Mouse (Mus musculus): ENCODE results near the gene Npas3. TPM values are rescaled to one million over a fixed set of nuclear protein-coding genes. Genes with fewer than 3 reads are reported as not detected.

Gene Npas3
- total and polyA plus RNA-seq, 2 experiments: 0.04 TPM; not detected in 1

DNA sequence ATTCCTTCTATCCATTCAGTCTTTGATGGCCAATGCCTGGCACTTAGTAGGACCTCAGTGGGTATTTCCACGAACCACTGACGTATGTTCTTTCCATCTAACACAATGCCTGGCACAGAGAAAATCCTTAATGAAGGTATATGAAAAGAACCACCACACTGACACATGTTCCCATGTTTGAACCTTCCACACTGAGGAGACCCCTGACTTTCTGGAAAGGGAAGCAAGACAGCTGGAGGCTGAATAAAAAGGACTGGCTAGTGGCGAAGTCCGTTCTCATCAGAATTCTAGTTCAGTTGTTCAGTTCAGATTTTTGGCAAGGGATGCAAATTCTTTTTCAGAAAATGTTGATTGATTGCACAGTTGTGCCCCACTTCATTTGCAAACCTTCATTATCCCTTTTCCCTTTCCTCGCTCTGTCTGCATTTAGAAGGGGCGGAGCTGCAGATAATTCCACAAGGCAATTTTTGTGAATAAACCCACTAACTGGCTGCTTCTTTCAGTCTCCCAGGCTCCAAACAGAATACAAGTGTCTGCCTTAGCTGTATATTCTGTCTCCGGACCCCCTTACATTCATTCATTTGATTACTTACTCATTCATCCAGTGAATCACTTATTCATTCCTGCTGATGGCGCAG lies 381.1 kb downstream of the Npas3 start:
- 87% methylated on average over 8 of the region's 8 CpGs for WGBS

DNA sequence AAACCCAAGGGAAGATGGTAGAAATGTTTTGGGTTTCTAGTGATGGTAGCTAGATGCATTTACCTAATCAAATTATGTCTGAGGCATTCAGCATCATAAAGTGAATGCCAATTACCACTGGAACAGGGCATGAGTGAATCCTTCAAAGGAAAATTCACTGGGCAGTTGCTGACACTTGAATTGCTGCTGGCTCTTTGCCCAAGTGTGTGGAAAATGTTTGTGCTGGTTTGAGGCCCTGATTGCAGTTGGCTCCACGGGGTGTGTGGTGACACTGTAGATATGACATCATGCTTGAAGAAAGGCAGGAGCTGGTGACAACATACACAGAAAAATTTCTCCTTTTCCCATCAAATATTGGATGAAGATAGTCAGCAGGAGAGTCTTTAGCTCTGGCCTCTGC lies 382.1 kb downstream of the Npas3 start:
- no peaks in the 10 kb centered on the region for H3K79me2 ChIP-seq (ENCODE audit: control insufficient read depth, insufficient read depth, low read length)
- no peak overlapping the region for H3K9ac ChIP-seq (ENCODE audit: low read depth, low read length)
- H3K36me3 ChIP-seq (ENCODE audit: control insufficient read depth, insufficient read depth, low read length): no peaks in the 10 kb centered on the region
- H3K4me1 ChIP-seq (ENCODE audit: control insufficient read depth, insufficient read depth, low read length): no peaks in the 10 kb centered on the region
- WGBS: 45% methylated on average over 1 of the region's 1 CpGs
- DNase-seq (ENCODE audit: extremely low read depth, low read depth, low spot score): no peak
- no peaks in the 10 kb centered on the region for H3K27me3 ChIP-seq (ENCODE audit: control insufficient read depth, insufficient read depth, low read length)
- no peak overlapping the region for H3K4me3 ChIP-seq (ENCODE audit: insufficient read depth, low read depth, low read length)
- TF ChIP-seq POLR2A (IDR thresholded peaks at IDR 0.05; ENCODE audit: extremely low read depth, insufficient read depth, low read length) (no peak), CTCF (IDR thresholded peaks at IDR 0.05; ENCODE audit: low read depth, low read length) (no peak)
- no peak overlapping the region for H3K27ac ChIP-seq (replicated peaks; ENCODE audit: insufficient read depth, low read depth, low read length)

More for the DNA sequence above, 381.1 kb downstream of the Npas3 start:
- Histone ChIP-seq H3K27ac (replicated peaks; ENCODE audit: insufficient read depth, low read depth, low read length) (no peak overlapping the region), H3K4me3 (ENCODE audit: insufficient read depth, low read depth, low read length) (no peak overlapping the region), H3K4me1 (ENCODE audit: control insufficient read depth, insufficient read depth, low read length) (no peaks in the 10 kb centered on the region), H3K36me3 (ENCODE audit: control insufficient read depth, insufficient read depth, low read length) (no peaks in the 10 kb centered on the region), H3K27me3 (ENCODE audit: control insufficient read depth, insufficient read depth, low read length) (no peaks in the 10 kb centered on the region), H3K9ac (ENCODE audit: low read depth, low read length) (no peak overlapping the region), H3K79me2 (ENCODE audit: control insufficient read depth, insufficient read depth, low read length) (no peaks in the 10 kb centered on the region)
- no peak for TF ChIP-seq POLR2A (IDR thresholded peaks at IDR 0.05; ENCODE audit: extremely low read depth, insufficient read depth, low read length)
- TF ChIP-seq CTCF (IDR thresholded peaks at IDR 0.05; ENCODE audit: low read depth, low read length): no peak
- no peak for DNase-seq (ENCODE audit: extremely low read depth, low read depth, low spot score)

DNA sequence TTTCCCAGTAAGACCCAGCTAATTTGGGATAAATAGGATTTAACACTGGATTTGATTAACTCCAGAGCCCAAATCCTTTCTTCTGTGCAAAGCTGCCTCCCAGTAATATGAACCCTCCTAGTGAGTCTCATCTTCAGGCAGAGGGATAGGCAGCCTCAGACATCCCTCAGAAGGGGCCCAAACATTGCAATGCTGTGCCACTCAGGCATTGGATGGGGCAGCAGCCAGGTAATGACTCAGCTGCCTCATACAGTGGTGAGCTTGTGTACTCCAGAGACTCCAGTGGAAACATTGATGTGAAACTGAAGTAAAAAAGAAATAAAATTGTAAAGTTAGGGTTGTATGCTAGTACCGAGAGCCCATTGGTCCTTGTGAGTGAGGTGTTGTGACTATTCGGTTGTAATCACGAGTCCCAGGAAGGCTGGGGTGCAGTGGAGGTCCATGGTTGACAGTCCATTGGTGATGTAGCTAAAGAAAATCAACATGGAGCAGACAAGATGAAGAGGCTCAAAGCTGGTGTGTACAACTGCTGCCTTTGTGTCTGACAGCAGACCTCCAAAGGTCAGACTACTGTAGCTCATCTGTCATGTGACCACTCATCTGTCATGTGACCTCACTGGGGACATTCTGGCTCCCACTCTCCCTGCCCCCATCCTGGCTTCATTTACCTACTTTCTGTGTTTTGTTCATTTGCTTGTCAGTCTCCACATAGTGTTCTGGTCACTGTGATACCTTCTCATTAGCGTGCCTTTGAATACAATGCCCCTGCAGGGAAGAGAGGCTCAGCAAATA lies 383.0 kb downstream of the Npas3 start:
- H3K79me2 ChIP-seq (ENCODE audit: control insufficient read depth, insufficient read depth, low read length): no peaks in the 10 kb centered on the region
- 86% methylated on average over 4 of the region's 4 CpGs for WGBS

DNA sequence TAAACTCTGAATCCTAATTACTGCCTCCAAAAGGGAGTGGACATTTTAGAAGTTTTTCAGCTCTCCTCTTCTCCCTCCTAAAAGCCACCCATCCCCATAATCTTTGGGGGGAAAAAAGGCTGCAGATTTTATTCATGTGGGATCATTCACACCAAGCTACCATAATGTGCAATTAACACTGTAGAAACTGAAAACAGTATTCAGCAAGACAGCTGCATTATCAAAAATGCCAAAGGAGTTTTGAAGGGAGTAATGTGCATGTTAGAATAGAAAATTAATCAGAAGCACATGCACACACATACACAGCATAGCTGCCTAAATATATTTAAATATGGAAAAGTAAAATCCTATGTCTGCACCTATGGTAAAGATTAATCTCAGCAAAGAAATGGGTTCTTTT lies 390.1 kb downstream of the Npas3 start:
- no peak overlapping the region for H3K9ac ChIP-seq (ENCODE audit: low read depth, low read length)
- no peak overlapping the region for H3K4me3 ChIP-seq (ENCODE audit: insufficient read depth, low read depth, low read length)
- H3K27ac ChIP-seq (replicated peaks; ENCODE audit: insufficient read depth, low read depth, low read length): no peak overlapping the region
- H3K27me3 ChIP-seq (ENCODE audit: control insufficient read depth, insufficient read depth, low read length): no peaks in the 10 kb centered on the region
- DNase-seq (ENCODE audit: extremely low read depth, low read depth, low spot score): no peak
- TF ChIP-seq CTCF (IDR thresholded peaks at IDR 0.05; ENCODE audit: low read depth, low read length): no peak
- TF ChIP-seq POLR2A (IDR thresholded peaks at IDR 0.05; ENCODE audit: extremely low read depth, insufficient read depth, low read length): no peak
- H3K4me1 ChIP-seq (ENCODE audit: control insufficient read depth, insufficient read depth, low read length): no peaks in the 10 kb centered on the region
- no peaks in the 10 kb centered on the region for H3K79me2 ChIP-seq (ENCODE audit: control insufficient read depth, insufficient read depth, low read length)
- no peaks in the 10 kb centered on the region for H3K36me3 ChIP-seq (ENCODE audit: control insufficient read depth, insufficient read depth, low read length)

More for the DNA sequence above, 383.0 kb downstream of the Npas3 start:
- Histone ChIP-seq H3K4me3 (ENCODE audit: insufficient read depth, low read depth, low read length) (no peak overlapping the region), H3K4me1 (ENCODE audit: control insufficient read depth, insufficient read depth, low read length) (no peaks in the 10 kb centered on the region), H3K27me3 (ENCODE audit: control insufficient read depth, insufficient read depth, low read length) (no peaks in the 10 kb centered on the region), H3K36me3 (ENCODE audit: control insufficient read depth, insufficient read depth, low read length) (no peaks in the 10 kb centered on the region), H3K27ac (replicated peaks; ENCODE audit: insufficient read depth, low read depth, low read length) (no peak overlapping the region), H3K9ac (ENCODE audit: low read depth, low read length) (no peak overlapping the region)
- TF ChIP-seq CTCF (IDR thresholded peaks at IDR 0.05; ENCODE audit: low read depth, low read length): no peak
- TF ChIP-seq POLR2A (IDR thresholded peaks at IDR 0.05; ENCODE audit: extremely low read depth, insufficient read depth, low read length): no peak
- DNase-seq (ENCODE audit: extremely low read depth, low read depth, low spot score): no peak

GRCm38 (mm10) chr12:53647282-53647681 lies 398.8 kb downstream of the Npas3 start:
- Histone ChIP-seq H3K27ac (replicated peaks; ENCODE audit: insufficient read depth, low read depth, low read length) (no peak overlapping the region), H3K36me3 (ENCODE audit: control insufficient read depth, insufficient read depth, low read length) (no peaks in the 10 kb centered on the region), H3K9ac (ENCODE audit: low read depth, low read length) (no peak overlapping the region), H3K4me1 (ENCODE audit: control insufficient read depth, insufficient read depth, low read length) (no peaks in the 10 kb centered on the region), H3K79me2 (ENCODE audit: control insufficient read depth, insufficient read depth, low read length) (no peaks in the 10 kb centered on the region), H3K4me3 (ENCODE audit: insufficient read depth, low read depth, low read length) (no peak overlapping the region), H3K27me3 (ENCODE audit: control insufficient read depth, insufficient read depth, low read length) (no peaks in the 10 kb centered on the region)
- 86% methylated on average over 2 of the region's 2 CpGs for WGBS
- no peak for DNase-seq (ENCODE audit: extremely low read depth, low read depth, low spot score)
- no peak for TF ChIP-seq POLR2A (IDR thresholded peaks at IDR 0.05; ENCODE audit: extremely low read depth, insufficient read depth, low read length)
- TF ChIP-seq CTCF (IDR thresholded peaks at IDR 0.05; ENCODE audit: low read depth, low read length): no peak

GRCm38 (mm10) chr12:53656301-53656700 lies 407.8 kb downstream of the Npas3 start:
- no peak overlapping the region for H3K9ac ChIP-seq (ENCODE audit: low read depth, low read length)
- H3K27ac ChIP-seq (replicated peaks; ENCODE audit: insufficient read depth, low read depth, low read length): no peak overlapping the region
- no peak overlapping the region for H3K4me3 ChIP-seq (ENCODE audit: insufficient read depth, low read depth, low read length)
- no peaks in the 10 kb centered on the region for H3K4me1 ChIP-seq (ENCODE audit: control insufficient read depth, insufficient read depth, low read length)
- TF ChIP-seq POLR2A (IDR thresholded peaks at IDR 0.05; ENCODE audit: extremely low read depth, insufficient read depth, low read length): no peak
- H3K79me2 ChIP-seq (ENCODE audit: control insufficient read depth, insufficient read depth, low read length): no peaks in the 10 kb centered on the region
- DNase-seq (ENCODE audit: extremely low read depth, low read depth, low spot score): no peak
- 84% methylated on average over 6 of the region's 6 CpGs for WGBS
- H3K27me3 ChIP-seq (ENCODE audit: control insufficient read depth, insufficient read depth, low read length): no peaks in the 10 kb centered on the region
- no peaks in the 10 kb centered on the region for H3K36me3 ChIP-seq (ENCODE audit: control insufficient read depth, insufficient read depth, low read length)
